Mouse (Mus musculus) ovary, postnatal 36 days (tissue): ENCODE results near the gene Zdhhc14.
"Not testable (repeated sequence)": the region's sequence is repeated elsewhere in the genome, so short reads cannot be mapped to it uniquely, and the experiment has no call there.

Experiments
- DNase-seq: peaks from one replicate; pipeline ENCODE4 v3.0.0; 2022; ENCODE audit warnings: low spot score, mixed read lengths

The Zdhhc14 gene

DNA sequence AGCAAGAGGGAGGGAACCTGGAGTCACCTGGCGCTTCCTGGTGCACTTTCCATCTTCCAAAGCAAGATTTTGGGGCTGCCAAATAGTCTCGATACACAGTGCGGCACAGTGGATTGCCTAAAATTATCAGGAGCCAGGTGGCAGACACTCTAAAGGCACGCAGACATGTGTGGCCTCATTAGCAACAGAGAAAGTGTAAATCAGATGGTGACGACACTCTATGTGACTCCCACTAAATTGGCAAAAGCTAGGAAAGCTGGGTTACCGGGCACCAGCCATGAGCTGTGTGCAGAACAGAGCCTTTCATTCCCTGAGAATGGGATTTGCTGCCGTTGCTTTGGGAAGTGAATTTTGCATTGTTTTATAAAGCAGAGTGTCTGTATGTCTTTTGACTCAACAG is 115.0 kb downstream of the Zdhhc14 start:
- DNase-seq: no peak

DNA sequence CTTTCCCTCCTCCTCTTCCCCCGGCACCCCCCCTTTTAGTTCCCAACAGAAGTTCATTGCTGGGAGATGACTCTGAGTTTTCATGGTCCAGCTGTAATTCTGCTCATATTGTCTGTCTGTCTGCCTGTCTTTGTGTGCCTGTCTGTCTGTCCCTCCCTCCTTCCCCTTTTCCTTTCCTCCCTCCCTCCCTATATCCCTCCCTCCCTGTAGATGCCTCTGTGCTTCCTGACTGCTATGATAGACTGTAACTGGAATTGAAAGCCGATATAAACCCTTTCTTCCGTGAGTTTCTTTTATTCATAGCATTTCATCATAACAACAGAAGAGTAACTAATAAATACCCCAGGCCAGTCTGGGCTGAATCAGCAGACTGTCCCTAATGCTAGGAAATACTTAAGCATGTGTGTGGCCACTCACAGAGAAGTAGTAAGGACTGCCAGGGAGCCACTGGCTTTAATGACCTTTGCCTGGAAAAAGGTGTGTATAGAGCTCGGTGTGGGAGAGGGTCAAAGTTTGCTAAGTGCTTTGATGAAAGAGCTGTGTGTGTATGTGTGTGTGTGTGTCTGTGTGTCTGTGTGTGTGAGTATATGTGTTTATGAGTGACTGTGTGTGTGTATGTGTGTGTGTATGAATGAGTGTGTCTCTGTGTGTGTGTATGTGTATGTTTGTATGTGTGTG is 117.7 kb downstream of the Zdhhc14 start:
- DNase-seq: no peak

DNA sequence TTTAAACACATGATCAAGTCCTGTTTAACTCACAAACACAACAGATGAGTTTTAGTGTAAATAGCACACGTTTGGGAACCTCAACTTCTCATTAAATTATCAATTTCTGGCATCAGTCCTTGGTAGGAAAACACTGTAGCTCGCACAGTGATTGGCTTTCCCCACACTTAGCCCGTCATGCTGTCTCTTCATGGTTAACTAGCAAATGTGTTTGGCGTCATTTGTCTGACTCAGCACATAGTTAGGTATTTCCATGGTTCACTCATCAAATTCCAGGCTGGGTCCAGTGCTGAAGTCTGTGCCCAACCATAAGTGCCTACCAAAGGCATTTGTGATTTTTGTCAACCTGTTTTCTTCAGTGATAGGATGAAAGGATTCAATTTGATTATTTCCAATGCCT is 119.9 kb downstream of the Zdhhc14 start:
- no peak for DNase-seq

DNA sequence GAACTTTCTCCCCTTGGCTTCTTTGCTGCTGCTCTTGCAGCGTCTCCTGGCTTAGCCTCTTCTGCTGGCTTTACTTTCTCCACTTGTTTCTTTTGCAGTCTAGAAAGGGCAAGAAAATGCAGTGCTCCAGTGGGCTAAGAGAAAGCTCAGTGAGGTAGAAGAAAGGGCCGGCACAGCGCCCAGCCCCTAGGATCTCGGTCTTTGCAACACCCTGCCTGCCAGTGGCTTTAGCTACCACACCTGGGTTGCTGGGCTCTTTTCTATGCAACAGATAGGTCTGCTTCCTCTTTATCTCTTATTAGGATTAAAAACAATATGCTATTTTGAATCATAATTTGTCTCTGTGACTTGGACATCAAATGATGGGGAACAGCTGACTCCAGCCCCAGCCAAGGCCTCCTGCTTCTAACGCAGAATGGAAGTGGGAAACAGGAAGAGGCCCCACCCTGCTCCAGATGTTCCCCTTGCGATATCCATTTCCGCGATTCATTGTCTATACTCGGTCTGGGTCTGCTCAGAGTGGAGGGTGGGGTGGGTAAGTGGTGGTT is 122.5 kb downstream of the Zdhhc14 start:
- DNase-seq: no peak

DNA sequence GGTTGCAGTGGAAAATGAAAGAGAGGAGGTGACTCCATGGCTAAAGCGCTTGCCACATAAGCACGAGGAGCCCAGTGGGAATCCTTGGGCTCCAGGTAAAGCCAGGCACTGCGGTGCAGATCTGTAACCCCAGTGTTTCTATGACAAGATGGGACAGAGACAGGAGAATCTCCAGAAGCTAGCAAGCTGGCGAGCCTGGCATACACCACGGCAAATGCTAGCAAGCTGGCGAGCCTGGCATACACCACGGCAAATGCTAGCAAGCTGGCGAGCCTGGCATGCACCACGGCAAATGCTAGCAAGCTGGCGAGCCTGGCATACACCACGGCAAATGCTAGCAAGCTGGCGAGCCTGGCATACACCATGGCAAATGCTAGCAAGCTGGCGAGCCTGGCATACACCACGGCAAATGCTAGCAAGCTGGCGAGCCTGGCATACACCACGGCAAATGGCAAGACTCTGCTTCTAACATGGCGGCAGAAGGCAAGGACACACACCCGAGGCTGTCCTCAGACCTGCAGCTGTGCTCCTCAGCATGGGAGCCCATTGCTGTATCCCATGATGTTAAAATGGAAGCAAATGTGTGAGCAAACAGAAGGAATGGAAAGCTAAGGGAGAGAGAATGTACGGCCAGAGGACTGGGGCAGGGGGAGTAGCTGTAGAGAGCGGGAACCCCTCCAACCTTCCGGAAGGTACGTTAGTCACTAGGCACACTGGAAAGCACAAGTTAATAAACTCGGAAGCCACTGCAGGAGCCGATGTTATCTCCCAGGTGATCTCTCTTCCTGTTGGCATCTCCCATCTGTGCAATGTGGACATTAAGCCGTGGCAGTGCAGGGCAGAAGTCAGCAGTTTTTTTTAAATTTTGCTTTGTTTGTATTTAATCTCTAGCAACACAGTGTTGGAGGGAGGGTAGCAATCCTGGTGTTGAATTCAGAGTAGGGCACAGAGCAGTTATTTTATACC is 129.6 kb downstream of the Zdhhc14 start:
- DNase-seq: no peak

DNA sequence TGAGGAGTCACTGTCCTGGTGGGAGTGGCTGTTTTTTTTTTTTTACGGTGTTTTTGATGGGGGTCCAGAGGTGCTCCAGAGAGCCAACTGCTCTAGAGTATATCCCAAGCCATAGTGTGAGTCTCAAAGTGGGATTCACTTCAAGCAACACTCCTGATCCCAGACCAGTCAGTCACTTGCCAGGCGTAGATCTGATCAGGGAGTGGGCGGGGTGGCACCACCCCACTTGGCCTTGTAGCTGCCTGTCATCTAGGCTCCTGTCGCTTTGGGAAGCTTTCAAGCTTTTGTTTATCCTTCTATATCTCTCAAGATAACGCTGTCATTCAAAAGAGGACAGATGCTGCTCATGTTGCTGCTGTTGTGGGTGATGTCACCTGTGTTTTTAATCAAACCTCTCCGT is 130.4 kb downstream of the Zdhhc14 start:
- DNase-seq: no peak

DNA sequence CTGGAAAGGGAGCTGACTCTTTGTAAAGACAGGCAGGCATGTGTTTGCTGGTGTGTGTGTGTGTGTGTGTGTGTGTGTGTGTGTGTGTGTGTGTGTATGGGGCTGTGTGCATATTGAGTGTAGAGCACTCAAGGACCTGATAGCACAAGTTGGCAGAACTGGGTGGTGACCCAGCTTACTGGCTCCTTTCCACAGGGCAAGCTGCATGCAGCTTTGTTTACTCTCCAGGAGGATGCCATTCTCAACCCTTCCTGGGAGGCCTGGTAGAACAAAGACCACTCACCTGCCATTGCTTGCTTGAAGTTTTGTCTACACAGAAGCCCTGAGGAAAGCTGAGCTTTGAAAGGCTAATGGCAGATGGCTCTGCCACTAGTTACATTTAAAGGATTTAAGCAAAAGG is 130.8 kb downstream of the Zdhhc14 start:
- DNase-seq: no peak

DNA sequence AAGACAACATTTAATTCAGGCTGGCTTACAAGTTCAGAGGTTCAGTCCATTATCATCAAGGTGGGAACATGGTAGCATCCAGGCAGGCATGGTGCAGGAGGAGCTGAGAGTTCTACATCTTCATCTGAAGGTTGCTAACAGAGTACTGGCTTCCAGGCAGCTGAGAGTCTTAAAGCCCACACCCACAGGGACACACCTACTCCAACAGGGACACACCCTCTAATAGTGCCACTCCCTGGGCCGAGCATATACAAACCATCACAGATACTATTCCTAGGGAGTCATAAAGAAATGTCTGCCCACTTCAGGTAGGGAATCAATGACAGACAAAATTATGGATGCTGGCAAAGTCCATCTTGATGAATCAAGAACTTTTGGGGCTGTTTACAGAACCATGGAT is 132.5 kb downstream of the Zdhhc14 start:
- not testable (repeated sequence) for DNase-seq

DNA sequence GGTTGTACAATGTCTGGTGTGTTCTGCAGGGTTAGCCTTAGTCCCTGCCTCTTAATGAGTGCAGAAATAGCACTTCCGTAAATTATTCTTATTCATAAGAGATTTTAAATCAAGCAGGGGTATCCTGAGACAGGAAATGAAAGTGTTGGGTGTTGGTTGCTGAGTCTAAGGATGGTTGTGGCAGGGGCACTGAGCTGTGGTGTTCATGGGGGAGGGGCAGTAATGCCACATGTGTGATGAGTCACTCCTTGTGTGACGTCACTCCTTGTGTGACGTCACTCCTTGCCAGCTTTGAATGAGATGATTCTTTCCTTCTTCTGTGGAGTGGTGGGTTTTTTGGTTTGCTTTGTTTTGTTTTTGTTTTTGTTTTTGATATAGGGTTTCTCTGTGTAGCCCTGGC is 134.0 kb downstream of the Zdhhc14 start:
- no peak for DNase-seq

DNA sequence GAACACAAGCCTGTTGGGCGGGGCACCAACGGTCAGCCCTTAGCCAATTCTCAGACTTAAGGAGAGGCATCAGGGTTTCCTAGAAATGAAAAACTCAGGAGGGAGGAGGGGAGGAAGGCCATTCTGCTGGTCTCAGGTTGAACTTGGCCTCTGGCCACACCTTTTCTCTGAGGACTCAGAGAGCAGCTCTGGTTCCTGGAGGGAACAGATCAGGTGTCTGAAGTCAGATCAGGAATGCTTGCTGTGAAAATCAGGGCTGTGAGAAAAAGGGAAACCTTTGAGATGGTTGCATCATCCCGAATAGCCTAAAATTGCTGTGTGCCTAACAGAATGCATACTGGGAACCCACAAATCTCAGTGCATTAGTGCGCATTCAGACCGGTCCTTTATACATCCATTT is 135.3 kb downstream of the Zdhhc14 start:
- DNase-seq: no peak

DNA sequence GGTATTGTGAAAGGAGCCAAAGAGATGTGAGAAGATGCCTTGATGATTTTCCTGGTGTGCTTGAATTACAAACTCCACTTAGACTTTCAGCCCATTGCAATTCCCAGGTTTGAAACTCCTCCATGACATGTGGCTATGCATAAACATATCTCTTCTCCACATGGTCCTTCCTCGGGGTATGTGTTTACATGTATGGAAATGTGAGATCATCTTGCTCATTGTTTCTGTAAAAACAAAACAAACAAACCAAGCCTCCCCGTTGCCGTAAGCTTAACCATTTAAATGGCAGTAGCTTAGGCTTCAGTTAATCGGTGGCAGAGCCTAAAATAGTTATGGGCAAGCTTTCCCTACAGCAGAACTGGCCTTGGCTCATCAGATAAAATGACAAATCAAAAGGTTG is 137.3 kb downstream of the Zdhhc14 start:
- DNase-seq: no peak

DNA sequence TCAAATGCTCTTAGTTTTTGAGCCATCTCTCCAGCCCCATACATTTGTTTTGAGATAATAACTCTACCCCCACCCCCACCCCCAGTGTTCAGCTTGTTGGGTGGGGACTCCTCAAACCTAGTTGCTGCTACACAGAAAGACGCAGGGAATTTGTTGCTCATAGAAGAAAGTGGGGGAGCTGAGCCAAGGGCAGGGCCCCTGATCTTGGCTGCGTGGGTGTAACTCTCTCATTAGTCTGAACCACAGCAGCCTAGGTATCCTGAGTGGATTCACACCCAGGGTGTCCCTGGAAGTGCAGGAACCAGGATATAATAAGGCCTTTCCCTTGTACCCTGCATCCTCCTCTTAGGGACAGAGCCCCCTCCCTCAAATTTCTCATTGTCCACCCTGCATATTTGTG is 142.9 kb downstream of the Zdhhc14 start:
- DNase-seq: no peak

DNA sequence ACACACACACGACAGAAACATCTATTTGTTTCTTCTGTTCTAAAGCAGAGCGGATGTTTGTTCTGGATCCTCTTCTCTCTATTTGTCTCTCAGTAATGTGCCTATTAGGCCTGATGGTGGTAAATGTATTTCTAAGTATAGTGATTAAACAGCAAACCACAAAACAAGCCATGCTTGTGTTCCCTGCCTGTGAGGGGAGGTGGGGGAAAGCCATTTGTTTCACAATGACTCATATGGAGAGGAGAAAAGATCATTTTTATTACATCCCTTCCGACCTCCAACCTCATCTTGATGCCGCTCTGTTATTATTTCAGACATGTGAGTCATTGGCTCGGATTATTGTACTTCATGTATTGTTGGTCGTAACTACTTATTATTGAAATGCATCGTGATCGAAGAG is 149.1 kb downstream of the Zdhhc14 start:
- no peak for DNase-seq

DNA sequence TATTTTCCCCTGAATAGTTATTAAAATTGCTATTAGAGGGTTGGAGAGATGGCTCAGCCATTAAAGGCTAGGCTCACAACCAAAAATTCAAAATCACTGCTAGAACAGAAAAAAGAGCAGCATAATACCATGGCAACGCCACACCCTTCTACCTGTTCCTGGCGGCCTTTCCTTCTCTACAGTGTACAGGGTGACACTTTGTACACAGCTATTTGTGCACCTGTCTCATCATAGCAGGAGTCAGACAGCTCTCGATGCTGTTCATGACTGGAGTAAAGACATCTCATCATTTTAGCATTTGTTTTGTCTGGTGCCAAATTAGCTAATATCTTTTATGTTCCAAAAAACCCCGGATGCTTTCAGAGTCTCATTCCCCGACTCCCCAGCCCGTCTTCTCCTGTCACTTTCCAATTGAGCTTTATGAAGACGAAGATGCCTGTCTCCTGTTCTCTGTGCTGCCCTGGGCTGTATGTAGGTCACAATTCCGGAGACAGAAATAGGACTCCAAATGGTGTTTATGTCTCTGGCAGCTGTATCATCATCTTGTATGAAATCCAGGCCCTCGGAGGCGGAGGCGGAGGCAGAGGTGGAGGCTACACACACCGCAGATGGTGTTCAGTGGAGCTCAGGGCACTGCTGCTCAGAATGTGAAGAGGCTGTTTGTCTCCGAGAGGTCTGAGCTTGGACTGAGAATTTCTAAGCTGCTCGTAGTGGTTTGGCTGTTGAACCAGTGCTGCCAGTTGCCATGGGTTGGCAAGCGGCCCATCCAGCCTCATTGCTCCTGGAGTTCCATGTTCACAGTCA is 150.8 kb downstream of the Zdhhc14 start:
- no peak for DNase-seq

DNA sequence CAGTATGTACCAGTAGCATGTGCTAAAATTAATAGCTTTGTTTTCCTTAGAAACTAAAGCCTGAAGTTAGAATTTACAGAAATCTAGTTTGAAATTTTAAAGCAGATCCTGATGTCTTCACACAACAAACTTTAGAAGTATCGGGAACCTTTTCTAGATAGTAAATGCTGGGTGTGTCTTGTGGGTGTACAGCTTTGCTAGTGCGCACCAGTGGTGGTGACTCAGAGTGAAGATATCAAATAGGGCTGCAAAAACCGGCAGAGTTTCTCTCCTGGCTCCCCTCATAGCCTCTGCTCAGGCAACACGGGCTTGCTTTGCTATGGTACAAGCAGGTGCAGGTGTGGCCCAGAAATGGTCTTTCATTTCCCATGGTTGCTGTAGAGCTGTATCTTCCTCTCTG is 157.8 kb downstream of the Zdhhc14 start:
- no peak for DNase-seq

DNA sequence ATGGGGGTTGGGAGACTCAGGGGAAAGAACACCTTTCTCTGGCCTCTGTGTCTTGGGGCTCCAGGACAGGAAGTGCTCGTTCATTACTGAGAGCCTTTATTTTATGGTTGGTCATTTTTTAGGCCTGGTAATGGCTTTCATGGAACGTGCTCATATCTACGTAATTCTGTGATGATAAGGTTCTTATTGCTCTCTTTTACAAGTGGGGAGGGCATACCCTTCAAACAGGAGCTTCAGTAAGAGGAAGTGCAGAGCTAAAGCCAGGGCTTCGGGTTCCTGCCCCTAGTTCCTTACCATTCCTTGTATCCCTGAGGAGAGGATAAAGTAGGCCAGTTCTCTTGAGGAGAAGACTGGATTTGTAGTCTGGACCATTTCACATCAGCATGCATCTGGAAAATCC is 158.3 kb downstream of the Zdhhc14 start:
- DNase-seq: no peak

DNA sequence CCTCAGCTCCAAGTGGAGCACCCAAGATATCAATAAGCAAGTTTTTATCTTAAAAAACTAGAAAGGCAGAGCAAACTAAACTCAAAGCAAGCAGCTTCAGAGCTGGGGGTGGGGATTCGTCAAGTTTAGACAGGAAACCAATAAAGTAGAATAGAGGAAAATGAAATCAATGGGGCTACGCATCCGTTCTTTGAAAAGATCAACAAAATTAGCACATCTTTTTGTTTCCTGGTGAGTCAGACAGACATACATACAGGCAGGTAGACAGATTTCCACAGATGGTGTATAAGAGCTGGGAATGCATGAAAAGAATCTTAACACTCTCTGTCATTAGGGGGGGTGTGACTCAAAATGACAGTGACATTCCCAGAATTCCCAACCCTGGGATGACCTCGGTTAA is 159.2 kb downstream of the Zdhhc14 start:
- no peak for DNase-seq

DNA sequence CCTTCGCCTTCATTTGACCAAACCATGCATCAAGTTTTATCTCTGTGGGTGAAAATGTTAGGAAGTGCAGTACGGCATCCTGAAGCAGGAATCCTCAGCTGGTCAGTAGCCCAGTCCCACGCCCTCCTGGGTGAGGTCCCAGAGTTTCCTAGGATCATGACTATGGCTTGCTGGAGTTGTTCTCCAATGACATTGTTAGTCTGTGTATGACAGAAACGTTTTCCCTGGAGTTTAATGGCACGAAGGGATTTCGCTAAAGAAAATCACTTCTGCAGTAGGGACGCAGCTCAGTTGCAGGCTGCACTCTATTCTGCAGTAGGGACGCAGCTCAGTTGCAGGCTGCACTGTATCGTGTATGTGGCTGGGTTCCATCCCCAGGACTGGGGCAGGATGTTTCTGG is 161.6 kb downstream of the Zdhhc14 start:
- DNase-seq: no peak

DNA sequence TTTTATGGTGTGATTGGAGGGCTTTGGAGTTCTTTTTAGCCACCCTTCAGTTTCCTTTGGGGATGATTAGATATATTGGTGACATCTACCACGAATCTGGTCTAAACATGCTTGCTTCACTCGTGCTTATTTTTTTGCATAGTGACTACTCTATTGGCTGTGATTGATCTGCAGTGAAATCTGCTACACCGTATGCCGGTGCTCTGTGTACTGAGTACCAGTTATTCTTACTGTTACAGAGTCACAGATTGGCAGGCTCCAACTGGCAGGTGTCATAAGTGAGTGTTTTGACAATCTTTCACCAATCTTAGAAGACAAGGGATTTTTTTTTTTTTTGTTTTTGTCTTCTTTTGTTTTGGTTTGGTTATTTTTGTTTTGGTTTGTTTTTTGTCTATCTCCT is 163.2 kb downstream of the Zdhhc14 start:
- DNase-seq: no peak

DNA sequence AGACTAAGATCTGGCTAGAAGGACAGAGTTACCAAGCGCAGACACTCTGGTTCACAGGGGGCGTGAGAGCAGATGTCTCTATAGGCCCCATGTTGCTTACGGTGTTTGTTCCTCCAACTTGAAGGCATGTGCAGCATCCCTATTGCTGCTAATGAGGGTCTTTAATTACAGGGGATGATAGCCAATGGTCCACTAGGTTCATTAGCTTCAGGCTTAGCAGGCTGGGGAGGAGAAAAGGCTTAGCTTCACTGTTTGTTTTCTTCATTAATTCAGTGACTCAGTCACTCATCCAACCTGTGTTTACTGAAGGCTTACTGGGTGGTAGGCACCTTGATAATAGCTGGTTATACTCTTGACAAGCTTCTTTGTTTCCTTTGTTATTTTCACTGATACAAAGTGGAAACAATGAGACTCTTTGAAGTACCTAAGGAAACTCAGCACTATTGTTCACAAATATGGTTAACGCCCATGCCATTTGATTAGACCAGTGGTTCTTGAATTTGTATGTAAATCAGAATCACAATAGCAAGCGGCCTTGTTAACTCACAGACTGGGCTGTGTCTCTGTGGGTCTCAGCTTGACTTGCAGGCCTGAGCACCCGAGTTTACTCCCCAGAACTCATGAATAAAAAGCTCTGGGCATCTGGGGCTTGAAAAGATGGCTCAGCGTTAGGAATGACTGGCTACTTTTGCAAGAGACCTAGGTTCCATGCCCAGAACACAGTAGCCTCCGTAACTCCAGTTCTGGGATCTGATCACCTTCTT is 168.1 kb downstream of the Zdhhc14 start:
- no peak for DNase-seq

DNA sequence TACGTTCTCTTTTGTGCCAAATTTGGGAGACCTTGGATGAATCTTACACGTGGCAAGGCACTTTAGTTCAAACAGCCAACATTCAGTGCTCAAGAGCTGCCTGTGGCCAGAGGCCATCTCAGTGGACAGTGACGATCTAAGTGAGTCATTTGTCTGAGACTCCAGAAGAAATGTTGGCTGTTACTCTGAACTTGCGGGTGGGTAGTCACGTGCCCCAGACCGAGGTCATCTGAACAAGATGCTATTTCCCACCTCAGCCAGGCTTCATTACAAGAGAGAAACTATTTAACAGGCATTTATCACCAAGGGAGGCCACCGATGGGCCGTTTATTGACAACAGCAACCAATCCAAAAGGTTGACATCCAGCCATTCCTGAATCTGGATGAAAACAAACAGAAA is 174.3 kb downstream of the Zdhhc14 start:
- DNase-seq: no peak

DNA sequence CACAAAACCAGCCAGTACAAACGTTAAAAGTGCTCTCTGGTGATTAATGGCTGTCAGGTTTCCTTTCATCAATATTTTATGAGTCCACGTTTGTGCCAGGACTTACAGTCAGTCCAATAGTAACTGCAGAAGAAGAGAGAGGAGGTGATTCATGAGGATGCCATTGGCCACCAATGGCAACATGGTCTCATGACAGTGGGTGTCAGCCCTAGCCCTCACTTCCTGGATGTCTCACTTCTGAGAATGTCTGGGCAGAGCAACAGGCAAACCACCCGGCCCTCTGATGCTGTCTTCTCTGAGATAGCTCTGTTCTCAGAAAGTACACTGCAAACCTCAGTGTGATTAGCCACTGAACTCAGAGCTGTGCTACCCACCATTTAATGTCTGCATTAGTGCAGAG is 176.1 kb downstream of the Zdhhc14 start:
- DNase-seq: no peak
